Mouse (Mus musculus) cerebellum, adult 11-12 months (tissue): ENCODE results near the gene Mapre1.

Experiments used
- DNase-seq: peaks from one replicate; pipeline ENCODE4 v3.0.0; 2022

Mapre1 gene

DNA sequence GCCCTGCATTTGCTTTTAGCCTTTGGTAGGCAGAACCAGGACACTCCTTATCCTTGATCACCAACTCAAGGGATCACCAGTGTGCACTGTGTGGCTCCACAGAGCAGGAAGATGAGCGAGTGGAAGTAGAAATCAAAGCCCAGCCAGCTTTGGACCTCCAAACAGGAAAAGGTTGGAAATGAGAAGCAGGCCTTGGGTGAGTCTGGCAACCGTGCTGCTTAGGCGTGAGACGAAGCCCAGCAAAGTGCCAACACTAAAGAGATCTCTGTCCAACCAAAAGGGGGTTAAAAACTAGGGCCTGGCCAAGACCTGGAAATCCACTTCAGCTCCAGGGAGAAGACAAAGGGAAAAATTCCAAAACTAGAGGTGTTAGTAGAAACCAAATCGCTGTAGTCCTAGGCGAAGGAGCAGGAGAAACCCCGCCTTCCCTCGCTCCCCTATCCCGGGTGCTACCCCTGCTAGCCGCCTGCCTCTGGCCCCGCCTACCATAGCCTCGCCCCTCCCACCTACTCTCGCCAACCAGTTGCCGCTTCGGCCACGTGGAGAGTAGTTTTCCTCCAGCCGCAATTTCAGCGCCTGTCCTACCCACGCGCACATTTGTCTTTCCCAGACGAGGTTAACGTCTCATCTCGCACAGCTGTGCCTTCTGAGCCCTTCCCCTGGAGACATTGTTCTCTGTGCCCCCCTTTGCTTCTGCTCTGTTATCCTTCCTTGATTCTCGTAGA is 37.7 kb downstream of the Mapre1 start:
- peak; percentile 19 for DNase-seq

- DNase-seq, result no peak
Measured at GRCm38 (mm10) chr2:153779394-153779981, 38.4 kb downstream of the Mapre1 start, which contains the start of gene Efcab8. Efcab8 (plus strand) TSS chr2:153779931.

DNA sequence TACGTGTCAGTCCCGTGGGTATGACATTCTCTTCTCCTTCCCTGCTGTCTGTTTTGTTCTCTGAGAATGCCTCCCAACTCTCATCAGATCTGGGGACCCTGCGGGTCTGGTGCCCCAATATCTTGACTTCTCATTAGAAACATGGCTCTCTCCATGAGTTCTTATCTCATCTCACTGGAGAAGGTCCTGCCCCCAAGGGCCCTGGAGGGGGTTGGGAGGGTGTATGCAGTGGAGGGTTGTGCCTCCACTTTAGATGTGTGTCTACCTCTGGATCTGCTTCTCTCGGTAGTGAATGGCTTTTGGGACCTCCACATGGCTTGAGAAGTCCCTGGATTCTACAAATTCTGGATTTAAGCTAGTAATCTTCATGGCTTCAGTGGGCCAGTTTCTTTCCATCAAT is 40.1 kb downstream of the Mapre1 start:
- DNase-seq, result no peak

DNA sequence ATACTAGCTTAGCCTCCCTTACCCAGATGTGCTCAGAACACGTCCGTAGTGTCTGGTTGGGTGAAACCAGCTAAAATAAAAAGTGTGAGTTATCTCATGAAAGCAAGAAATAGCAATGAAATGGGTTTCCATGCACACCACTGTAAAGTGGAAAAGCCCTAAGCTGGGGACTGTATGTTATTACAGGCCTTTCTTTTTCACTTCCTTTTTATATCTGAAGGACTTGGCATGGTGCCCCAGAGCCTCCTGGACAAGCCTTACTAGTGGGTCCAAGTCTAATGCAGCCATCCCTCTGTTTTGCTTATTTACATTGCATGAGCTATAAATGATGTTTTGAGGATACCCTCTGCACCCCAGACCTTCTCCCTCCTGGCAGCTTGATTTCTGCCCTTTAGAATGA is 43.6 kb downstream of the Mapre1 start:
- DNase-seq, result no peak

DNA sequence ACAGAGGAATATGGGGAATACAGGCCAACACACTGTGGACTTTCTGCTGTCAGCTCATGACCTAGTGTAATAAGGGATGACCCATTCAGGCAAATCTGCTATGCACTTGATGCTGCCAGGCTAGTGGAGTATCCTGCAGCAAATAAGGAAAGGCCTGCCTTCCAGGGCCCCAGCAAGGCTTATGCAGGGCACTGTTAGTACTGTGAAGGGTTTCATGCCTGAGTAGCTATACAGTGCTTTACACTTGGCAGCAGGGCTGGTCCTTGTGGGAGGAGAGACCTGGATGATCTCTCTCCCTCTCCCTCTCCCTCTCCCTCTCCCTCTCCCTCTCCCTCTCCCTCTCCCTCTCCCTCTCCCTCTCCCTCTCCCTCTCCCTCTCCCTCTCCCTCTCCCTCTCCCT is 52.3 kb downstream of the Mapre1 start:
- no peak for DNase-seq

- DNase-seq, result no peak
Measured at GRCm38 (mm10) chr2:153795090-153795489, 54.0 kb downstream of the Mapre1 start.

GRCm38 (mm10) chr2:153807464-153807863 is 66.4 kb downstream of the Mapre1 start:
- peak; percentile 72 for DNase-seq

GRCm38 (mm10) chr2:153808146-153808545 is 67.1 kb downstream of the Mapre1 start:
- no peak for DNase-seq

- DNase-seq, result no peak
Measured at GRCm38 (mm10) chr2:153808841-153809240, 67.8 kb downstream of the Mapre1 start.

- DNase-seq, result peak; percentile 35
Measured at GRCm38 (mm10) chr2:153809921-153810320, 68.8 kb downstream of the Mapre1 start.

DNA sequence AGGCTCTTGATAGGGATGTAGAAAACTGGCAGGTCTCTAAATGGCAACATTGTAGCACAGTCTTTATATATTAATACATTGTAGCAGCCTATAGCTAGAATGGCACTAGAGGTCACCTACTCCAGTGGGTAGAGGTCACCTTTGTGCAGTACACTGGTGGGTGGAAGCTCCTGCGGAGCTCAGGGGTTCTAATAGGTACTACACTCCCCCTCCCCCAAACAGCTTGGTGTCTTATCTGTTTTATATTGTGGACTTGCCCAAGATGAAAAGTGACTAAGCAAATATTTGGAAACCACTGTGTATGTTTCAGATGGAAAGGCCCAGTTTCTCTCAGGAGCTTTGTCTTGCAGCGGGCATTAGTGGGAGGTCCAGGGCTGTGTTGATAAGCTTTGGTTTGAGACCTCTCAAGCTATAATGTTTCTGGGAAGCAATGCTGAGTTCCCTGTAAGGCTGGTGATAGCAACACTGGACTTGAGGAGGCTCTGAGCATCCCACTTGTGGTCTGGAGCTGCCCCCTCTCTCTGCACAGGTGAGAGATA is 81.0 kb downstream of the Mapre1 start:
- no peak for DNase-seq
